Mouse (Mus musculus) cerebellum, adult 2 months (tissue): ENCODE measurements around the gene Cpeb3.

Source experiments
- CTCF ChIP-seq: fragments of 200-500 bp; IDR thresholded peaks from 2 replicates; pipeline ENCODE4 v1.5.1; 2011; ENCODE audit warnings: low read depth, mild to moderate bottlenecking, control low read depth, low read length, moderate library complexity, borderline replicate concordance; ENCODE audit not compliant: insufficient read depth
- POLR2A ChIP-seq: fragments of 200-500 bp; IDR thresholded peaks from 2 replicates; pipeline ENCODE4 v1.6.1; 2011; ENCODE audit warnings: low read length, control low read depth, borderline replicate concordance; ENCODE audit not compliant: insufficient read depth

GRCm38 (mm10) chr19:37076646-37077045 is 131.8 kb downstream of the Cpeb3 start:
- no peak for TF ChIP-seq CTCF
- no peak for TF ChIP-seq POLR2A
